Mouse (Mus musculus) small intestine, adult 10 weeks (tissue): ENCODE data around the gene Scgb1a1. TPM values are rescaled to one million over a fixed set of nuclear protein-coding genes. Genes with fewer than 3 reads are reported as not detected.

Source experiments
- polyA plus RNA-seq: library from polyadenylated mRNA; stranded (reverse); fragments of 350-450 nt; fragmentation: Illumina TruSeq; extraction: RNeasy Lipid Tissue Mini Kit (QIAGEN cat#74804); gene quantifications from one replicate; pipeline ENCODE4 v1.2.3, GENCODE M21; 2014; ENCODE audit warnings: low replicate concordance

The Scgb1a1 gene
- not detected for polyA plus RNA-seq

GRCm38 (mm10) chr19:9087821-9088220 lies at the start of gene Scgb1a1:
Scgb1a1 (minus strand) TSS chr19:9087958.

GRCm38 (mm10) chr19:9135512-9136331 lies 48.0 kb upstream of the Scgb1a1 start, which contains the start of gene Asrgl1:
Asrgl1 (minus strand) TSS chr19:9135636.

Other genes starting within 250 kb of the Scgb1a1 start
- not detected for gene Gng3, start 248.8 kb downstream of the Scgb1a1 start, polyA plus RNA-seq
- 0.82 TPM for gene Lrrn4cl, start 237.2 kb downstream of the Scgb1a1 start, polyA plus RNA-seq
- 7.1 TPM for gene Ubxn1, start 216.5 kb downstream of the Scgb1a1 start, polyA plus RNA-seq
- gene Uqcc3, start 207.0 kb downstream of the Scgb1a1 start, polyA plus RNA-seq, result 1.8 TPM
- gene Lbhd1, start 204.2 kb downstream of the Scgb1a1 start, polyA plus RNA-seq, result 49.2 TPM
- not detected for gene Gm49403, start 204.0 kb downstream of the Scgb1a1 start, polyA plus RNA-seq
- 12.1 TPM for gene 1810009A15Rik, start 199.1 kb downstream of the Scgb1a1 start, polyA plus RNA-seq
- gene Gm49416, start 199.0 kb downstream of the Scgb1a1 start, polyA plus RNA-seq, result not detected
- 0.52 TPM for gene Ints5, start 195.0 kb downstream of the Scgb1a1 start, polyA plus RNA-seq
- gene Ganab, start 189.9 kb downstream of the Scgb1a1 start, polyA plus RNA-seq, result 74.1 TPM
- gene B3gat3, start 167.6 kb downstream of the Scgb1a1 start, polyA plus RNA-seq, result 18.6 TPM
- gene Rom1, start 158.6 kb downstream of the Scgb1a1 start, polyA plus RNA-seq, result not detected
- gene Eml3, start 158.4 kb downstream of the Scgb1a1 start, polyA plus RNA-seq, result 1.5 TPM
- gene Mta2, start 146.1 kb downstream of the Scgb1a1 start, polyA plus RNA-seq, result 44.1 TPM
- gene Tut1, start 134.1 kb downstream of the Scgb1a1 start, polyA plus RNA-seq, result 2.6 TPM
- 38.7 TPM for gene Eef1g, start 120.9 kb downstream of the Scgb1a1 start, polyA plus RNA-seq
- gene Ahnak, start 98.7 kb downstream of the Scgb1a1 start, polyA plus RNA-seq, result 33.7 TPM
- gene Asrgl1, start 47.7 kb upstream of the Scgb1a1 start, polyA plus RNA-seq, result 1.3 TPM